Mouse (Mus musculus) neural tube, embryonic 14.5 days (tissue): ENCODE results near the gene Fem1a. TPM values are rescaled to one million over a fixed set of nuclear protein-coding genes. Genes with fewer than 3 reads are reported as not detected.

ENCODE experiments used
- ATAC-seq: fragments of 200-750 bp; cut with Nextera tagmentation; 2 replicates; pipeline ENCODE4 v1.8.0; 2017; ENCODE audit warnings: low read depth, mild to moderate bottlenecking, moderate TSS enrichment, moderate library complexity
- H3K27ac ChIP-seq: fragments of 300-500 bp; sonication (generic); 2 replicates; pipeline ENCODE4 v1.5.1; 2014; ENCODE audit warnings: low read depth, mild to moderate bottlenecking, control low read depth, low read length, moderate library complexity, mixed read lengths
- H3K27me3 ChIP-seq: fragments of 300-500 bp; sonication (generic); 2 replicates; pipeline ENCODE4 v1.6.1; 2014; ENCODE audit warnings: low read length; ENCODE audit not compliant: control insufficient read depth, insufficient read depth
- H3K36me3 ChIP-seq: fragments of 300-500 bp; sonication (generic); 2 replicates; pipeline ENCODE4 v1.6.1; 2014; ENCODE audit warnings: low read length, mixed read lengths; ENCODE audit not compliant: control insufficient read depth, insufficient read depth
- H3K4me1 ChIP-seq: fragments of 300-500 bp; sonication (generic); 2 replicates; pipeline ENCODE4 v1.6.1; 2014; ENCODE audit warnings: low read length; ENCODE audit not compliant: control insufficient read depth, insufficient read depth
- H3K4me2 ChIP-seq: fragments of 300-500 bp; sonication (generic); 2 replicates; pipeline ENCODE4 v1.6.1; 2014; ENCODE audit warnings: mild to moderate bottlenecking, low read depth, low read length, control low read depth
- H3K4me3 ChIP-seq: fragments of 300-500 bp; sonication (generic); 2 replicates; pipeline ENCODE4 v1.5.1; 2014; ENCODE audit warnings: low read depth, low read length, control low read depth, mixed read lengths
- H3K9ac ChIP-seq: fragments of 300-500 bp; sonication (generic); replicated peaks from 2 replicates; pipeline ENCODE4 v1.6.1; 2014; ENCODE audit warnings: low read depth, mild to moderate bottlenecking, control low read depth, low read length, mixed read lengths
- H3K9me3 ChIP-seq: fragments of 300-500 bp; sonication (generic); 2 replicates; pipeline ENCODE4 v1.6.1; 2016; ENCODE audit warnings: low read length; ENCODE audit not compliant: control insufficient read depth
- WGBS: fragments of 180-500 bp; shearing (Covaris S2); extraction: QIAGEN DNeasy Blood & Tissue Kit; methylation state at CpG from one replicate; pipeline ENCODE4 v1.1.7; 2014; 5-methylcytosine and 5-hydroxymethylcytosine counted together
- polyA plus RNA-seq: library from polyadenylated mRNA; unstranded; fragments of >200 nt; fragmentation: Nextera tagmentation; extraction: Ambion mirVana; gene quantifications from 2 replicates; pipeline ENCODE4 v1.2.1, GENCODE M21; 2014

Gene Fem1a
- polyA plus RNA-seq, 1 experiment from 2014 or later, result 20.4 TPM

- H3K27me3 ChIP-seq, result no peaks in the 10 kb centered on the region
- ATAC-seq, result no peak
Observed at GRCm38 (mm10) chr17:56300186-56300585, 43.6 kb downstream of the Fem1a start, which contains the start of gene Arrdc5. Arrdc5 (minus strand) TSS chr17:56300286.

GRCm38 (mm10) chr17:56302363-56302996 lies 45.9 kb downstream of the Fem1a start:
- WGBS, result 23% methylated on average over 13 of the region's 13 CpGs
- no peak for ATAC-seq
- Histone ChIP-seq H3K36me3 (no peaks in the 10 kb centered on the region), H3K4me1 (peaks cover 9% of the 10 kb centered on the region; the same call in 1 of the 2 replicates), H3K4me3 (no peak overlapping the region), H3K27me3 (no peaks in the 10 kb centered on the region), H3K9me3 (no peaks in the 10 kb centered on the region), H3K9ac (no peak overlapping the region), H3K4me2 (no peak overlapping the region; the same call in 1 of the 2 replicates), H3K27ac (no peak overlapping the region)

More at GRCm38 (mm10) chr17:56300186-56300585, 43.6 kb downstream of the Fem1a start, which contains the start of gene Arrdc5:
- H3K4me2 ChIP-seq, result no peak within 1 kb of the TSS
- no peaks in the 10 kb centered on the region for H3K36me3 ChIP-seq
- H3K9ac ChIP-seq, result no peak within 1 kb of the TSS
- peaks cover 9% of the 10 kb centered on the region; the same call in 1 of the 2 replicates for H3K4me1 ChIP-seq
- no peak within 1 kb of the TSS for H3K27ac ChIP-seq
- no peak within 1 kb of the TSS for H3K4me3 ChIP-seq
- WGBS, result 93% methylated on average over 9 of the region's 9 CpGs
- no peaks in the 10 kb centered on the region for H3K9me3 ChIP-seq

- no peak within 1 kb of the TSS for H3K27ac ChIP-seq
- ATAC-seq, result peak; percentile 31
- no peaks in the 10 kb centered on the region for H3K36me3 ChIP-seq
- no peaks in the 10 kb centered on the region for H3K27me3 ChIP-seq
- peak within 1 kb of the TSS; percentile 44 for H3K9ac ChIP-seq
- H3K4me2 ChIP-seq, result peak within 1 kb of the TSS; percentile 75
- H3K9me3 ChIP-seq, result no peaks in the 10 kb centered on the region
- H3K4me1 ChIP-seq, result peaks cover 9% of the 10 kb centered on the region; the same call in 1 of the 2 replicates
- under 1% methylated on average over 43 of the region's 43 CpGs for WGBS
- H3K4me3 ChIP-seq, result peak within 1 kb of the TSS; percentile 61
Observed at GRCm38 (mm10) chr17:56303160-56303846, 46.7 kb downstream of the Fem1a start, which contains the start of gene Uhrf1. Uhrf1 (plus strand) TSS chr17:56303321.

DNA sequence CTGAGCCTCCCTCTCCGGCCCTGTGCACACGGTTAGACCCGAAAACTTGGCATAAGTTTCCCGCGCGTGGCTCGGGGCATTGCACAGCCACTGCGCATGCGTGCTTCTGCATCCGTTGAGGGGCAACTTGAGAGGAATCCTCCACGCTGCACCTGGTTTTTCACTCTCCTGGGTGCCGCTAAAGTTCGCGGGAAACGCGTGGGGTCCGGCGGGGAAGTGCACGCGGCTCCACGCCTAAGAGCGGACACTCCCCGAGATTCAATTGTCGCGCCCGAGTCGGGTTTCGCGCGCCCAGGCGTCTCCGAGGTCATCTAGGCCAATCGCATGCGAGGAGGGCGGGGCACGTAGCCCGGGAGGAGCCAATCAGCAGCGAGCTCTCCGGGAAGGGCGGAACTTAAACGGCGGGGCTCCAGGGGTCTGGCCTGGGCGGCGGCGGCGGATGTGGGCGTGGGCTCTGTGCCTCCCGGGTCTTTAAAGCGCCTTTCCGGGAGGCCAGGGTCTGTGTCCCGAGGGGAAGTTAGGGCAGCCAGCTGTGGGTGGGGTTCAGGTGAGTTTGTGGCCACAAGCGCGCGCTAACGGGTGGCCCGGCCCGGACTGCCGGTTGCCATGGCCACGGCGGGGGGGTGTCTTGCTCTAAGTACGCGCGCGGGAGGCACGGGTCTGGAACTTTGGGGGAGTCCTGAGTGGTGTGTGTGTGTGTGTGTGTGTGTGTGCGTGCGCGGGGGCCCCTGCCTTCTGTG lies 47.4 kb downstream of the Fem1a start:
- Histone ChIP-seq H3K36me3 (no peaks in the 10 kb centered on the region), H3K4me1 (peaks cover 9% of the 10 kb centered on the region; the same call in 1 of the 2 replicates), H3K27me3 (no peaks in the 10 kb centered on the region), H3K4me2 (peak overlapping the region; percentile 75), H3K9ac (peak overlapping the region; percentile 44), H3K27ac (no peak overlapping the region), H3K9me3 (no peaks in the 10 kb centered on the region), H3K4me3 (peak overlapping the region; percentile 61)
- under 1% methylated on average over 68 of the region's 68 CpGs for WGBS
- ATAC-seq, result peak; percentile 95

GRCm38 (mm10) chr17:56304718-56305117 lies 48.1 kb downstream of the Fem1a start:
- H3K36me3 ChIP-seq, result no peaks in the 10 kb centered on the region
- no peak for ATAC-seq
- 8% methylated on average over 11 of the region's 11 CpGs for WGBS

GRCm38 (mm10) chr17:56305156-56305555 lies 48.5 kb downstream of the Fem1a start:
- no peak overlapping the region; the same call in 1 of the 2 replicates for H3K4me3 ChIP-seq
- no peak overlapping the region for H3K27ac ChIP-seq
- no peaks in the 10 kb centered on the region for H3K9me3 ChIP-seq
- WGBS, result 20% methylated on average over 9 of the region's 9 CpGs
- peaks cover 9% of the 10 kb centered on the region; the same call in 1 of the 2 replicates for H3K4me1 ChIP-seq
- no peaks in the 10 kb centered on the region for H3K27me3 ChIP-seq
- no peak overlapping the region for H3K9ac ChIP-seq
- no peak for ATAC-seq
- no peaks in the 10 kb centered on the region for H3K36me3 ChIP-seq
- H3K4me2 ChIP-seq, result peak overlapping the region; percentile 75

More at GRCm38 (mm10) chr17:56304718-56305117, 48.1 kb downstream of the Fem1a start:
- H3K4me2 ChIP-seq, result peak overlapping the region; percentile 75
- H3K9me3 ChIP-seq, result no peaks in the 10 kb centered on the region
- peaks cover 9% of the 10 kb centered on the region; the same call in 1 of the 2 replicates for H3K4me1 ChIP-seq
- 0 out of 2 replicates have a peak overlapping the region, but pooled peaks have one; percentile 44 for H3K9ac ChIP-seq
- H3K27ac ChIP-seq, result no peak overlapping the region
- H3K4me3 ChIP-seq, result peak overlapping the region; percentile 61
- no peaks in the 10 kb centered on the region for H3K27me3 ChIP-seq

- ATAC-seq, result no peak
- no peak overlapping the region for H3K4me3 ChIP-seq
- no peaks in the 10 kb centered on the region for H3K27me3 ChIP-seq
- WGBS, result 72% methylated on average over 8 of the region's 8 CpGs
- H3K4me1 ChIP-seq, result peaks cover 9% of the 10 kb centered on the region; the same call in 1 of the 2 replicates
- H3K27ac ChIP-seq, result no peak overlapping the region
- no peak overlapping the region for H3K4me2 ChIP-seq
- H3K9me3 ChIP-seq, result no peaks in the 10 kb centered on the region
- no peak overlapping the region for H3K9ac ChIP-seq
- no peaks in the 10 kb centered on the region for H3K36me3 ChIP-seq
Observed at GRCm38 (mm10) chr17:56305826-56306225, 49.2 kb downstream of the Fem1a start.

DNA sequence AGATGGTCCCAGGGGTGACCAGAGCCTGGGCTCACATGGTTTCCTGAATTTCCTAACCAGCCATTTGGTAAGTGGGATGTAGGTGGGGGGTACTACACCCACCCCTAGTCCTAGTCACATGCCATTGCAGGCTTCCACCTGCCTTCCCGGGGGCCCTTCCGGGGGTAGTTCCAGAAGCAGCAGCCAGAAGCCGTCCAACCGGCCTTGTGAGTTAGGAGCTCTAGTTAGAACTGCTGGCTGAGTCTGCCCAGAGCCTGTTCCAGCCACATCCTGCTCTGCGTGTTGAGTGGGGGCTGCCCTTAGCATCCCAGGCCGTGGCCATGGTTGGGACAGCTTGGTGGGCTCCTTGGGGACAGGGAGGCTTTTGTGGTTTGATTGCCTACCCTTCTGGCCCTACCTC lies 51.5 kb downstream of the Fem1a start:
- no peaks in the 10 kb centered on the region for H3K36me3 ChIP-seq
- peaks cover 9% of the 10 kb centered on the region; the same call in 1 of the 2 replicates for H3K4me1 ChIP-seq
- H3K27ac ChIP-seq, result no peak overlapping the region
- H3K27me3 ChIP-seq, result no peaks in the 10 kb centered on the region
- H3K4me2 ChIP-seq, result no peak overlapping the region
- no peak overlapping the region for H3K4me3 ChIP-seq
- H3K9ac ChIP-seq, result no peak overlapping the region
- 78% methylated on average over 6 of the region's 6 CpGs for WGBS
- no peak for ATAC-seq
- no peaks in the 10 kb centered on the region for H3K9me3 ChIP-seq
